Mouse (Mus musculus) MEL (cell line): Measurements from ENCODE around the gene Dph1. TPM values are rescaled to one million over a fixed set of nuclear protein-coding genes. Genes with fewer than 3 reads are reported as not detected.

Experiments used
- DNase-seq: peaks from one replicate; pipeline ENCODE4 v3.0.0; 2011; ENCODE audit warnings: low read depth, low spot score
- H3K27ac ChIP-seq: 2 replicates; pipeline ENCODE4 v1.5.1; 2012; ENCODE audit warnings: low read depth, mild to moderate bottlenecking, control low read depth, low read length, moderate library complexity; ENCODE audit not compliant: control insufficient read depth
- H3K27me3 ChIP-seq, 2 experiments: fragments of 150-350 bp in 1 of 2; sonication (generic) in 1 of 2; 2 replicates each; pipeline ENCODE4 v1.6.1; 2012; ENCODE audit warnings: low read length in 2 of 2, mild to moderate bottlenecking in 2 of 2, improper control_type of control experiment in 1 of 2, moderate library complexity in 1 of 2; ENCODE audit not compliant: insufficient read depth in 2 of 2, control insufficient read depth in 1 of 2
- H3K36me3 ChIP-seq, 2 experiments: 2 replicates each; pipeline ENCODE4 v1.6.1; 2012 to 2014; ENCODE audit warnings: low read length in 2 of 2, improper control_type of control experiment in 1 of 2, inconsistent platforms in 1 of 2, mild to moderate bottlenecking in 1 of 2; ENCODE audit not compliant: insufficient read depth in 2 of 2, control insufficient read depth in 1 of 2
- H3K4me1 ChIP-seq, 2 experiments: fragments of 150-350 bp in 1 of 2; sonication (generic) in 1 of 2; 2 replicates each; pipeline ENCODE4 v1.6.1; 2012; ENCODE audit warnings: low read length in 2 of 2, improper control_type of control experiment in 1 of 2, mild to moderate bottlenecking in 1 of 2; ENCODE audit not compliant: insufficient read depth in 2 of 2, control insufficient read depth in 1 of 2
- H3K4me3 ChIP-seq, 2 experiments: fragments of 150-350 bp in 1 of 2; sonication (generic) in 1 of 2; 2 replicates each; pipeline ENCODE4 v1.5.1; 2012; ENCODE audit warnings: low read depth in 2 of 2, low read length in 2 of 2, mild to moderate bottlenecking in 2 of 2, moderate library complexity in 2 of 2, control low read depth in 1 of 2, improper control_type of control experiment in 1 of 2; ENCODE audit not compliant: control insufficient read depth in 1 of 2, insufficient read depth in 1 of 2
- H3K79me2 ChIP-seq: 2 replicates; pipeline ENCODE4 v1.6.1; 2012; ENCODE audit warnings: mild to moderate bottlenecking, low read length, moderate library complexity; ENCODE audit not compliant: control insufficient read depth, poor library complexity, insufficient read depth
- H3K9ac ChIP-seq: 2 replicates; pipeline ENCODE4 v1.6.1; 2012; ENCODE audit warnings: low read depth, mild to moderate bottlenecking, control low read depth, low read length, moderate library complexity; ENCODE audit not compliant: control insufficient read depth, poor library complexity, severe bottlenecking
- H3K9me3 ChIP-seq: fragments of 150-350 bp; sonication (generic); replicated peaks from 2 replicates; pipeline ENCODE4 v1.6.1; 2012; ENCODE audit warnings: mild to moderate bottlenecking, low read length, improper control_type of control experiment, moderate library complexity; ENCODE audit not compliant: insufficient read depth
- CHD1 ChIP-seq: IDR thresholded peaks from 2 replicates; pipeline ENCODE4 v1.6.1; 2012; ENCODE audit warnings: low read depth, mild to moderate bottlenecking, inconsistent platforms, low read length, improper control_type of control experiment
- CTCF ChIP-seq, 3 experiments: IDR thresholded peaks in 2 of 3; conservative IDR thresholded peaks in 1 of 3; 2 replicates each; pipeline ENCODE4 v1.5.1; 2011 to 2012; ENCODE audit warnings: low read length in 3 of 3, low read depth in 2 of 3, mild to moderate bottlenecking in 2 of 3, improper control_type of control experiment in 1 of 3, inconsistent platforms in 1 of 3, mixed read lengths in 1 of 3, moderate library complexity in 1 of 3; ENCODE audit not compliant: control insufficient read depth in 1 of 3, insufficient read depth in 1 of 3, poor library complexity in 1 of 3, severe bottlenecking in 1 of 3
- KAT2A ChIP-seq: conservative IDR thresholded peaks from 2 replicates; pipeline ENCODE4 v1.6.1; 2012; ENCODE audit warnings: low read depth, low read length, improper control_type of control experiment, inconsistent platforms
- MAFK ChIP-seq: IDR thresholded peaks from 2 replicates; pipeline ENCODE4 v1.6.1; 2011; ENCODE audit warnings: low read depth, mild to moderate bottlenecking, low read length, improper control_type of control experiment, borderline replicate concordance
- MYC ChIP-seq: IDR thresholded peaks from 2 replicates; pipeline ENCODE4 v1.6.1; 2011; ENCODE audit warnings: low read depth, mild to moderate bottlenecking, low read length, improper control_type of control experiment, moderate library complexity
- NELFE ChIP-seq: IDR thresholded peaks from 2 replicates; pipeline ENCODE4 v1.6.1; 2011; ENCODE audit warnings: low read depth, low read length, improper control_type of control experiment
- POLR2A ChIP-seq, 2 experiments: IDR thresholded peaks; 2 replicates each; pipeline ENCODE4 v1.6.1; 2011 to 2012; ENCODE audit warnings: low read length in 2 of 2, mild to moderate bottlenecking in 2 of 2, control low read depth in 1 of 2, improper control_type of control experiment in 1 of 2, low read depth in 1 of 2, moderate library complexity in 1 of 2; ENCODE audit not compliant: control insufficient read depth in 1 of 2, insufficient read depth in 1 of 2, poor library complexity in 1 of 2
- SMC3 ChIP-seq: IDR thresholded peaks from 2 replicates; pipeline ENCODE4 v1.6.1; 2011; ENCODE audit warnings: low read depth, low read length, improper control_type of control experiment
- TAL1 ChIP-seq: IDR thresholded peaks from 2 replicates; pipeline ENCODE4 v1.6.1; 2012; ENCODE audit warnings: mild to moderate bottlenecking, inconsistent platforms, low read length, moderate library complexity, mixed read lengths
- UBTF ChIP-seq: IDR thresholded peaks from 2 replicates; pipeline ENCODE4 v1.6.1; 2012; ENCODE audit warnings: low read depth, mild to moderate bottlenecking, inconsistent platforms, low read length, improper control_type of control experiment, moderate library complexity, borderline replicate concordance; ENCODE audit not compliant: insufficient read depth
- USF1 ChIP-seq: IDR thresholded peaks from 2 replicates; pipeline ENCODE4 v1.6.1; 2014; ENCODE audit warnings: low read depth, mild to moderate bottlenecking, inconsistent platforms, low read length, improper control_type of control experiment, moderate library complexity
- ZKSCAN1 ChIP-seq: IDR thresholded peaks from 2 replicates; pipeline ENCODE4 v1.6.1; 2012; ENCODE audit warnings: low read depth, mild to moderate bottlenecking, inconsistent platforms, low read length, improper control_type of control experiment, moderate library complexity
- polyA plus RNA-seq, 2 experiments: library from polyadenylated mRNA; stranded (reverse) in 1 of 2; unstranded in 1 of 2; fragments of >175 nt in 1 of 2; fragments of >200 nt in 1 of 2; gene quantifications; 2 replicates each; pipeline versions ENCODE4 v1.2.1 to v1.2.4; 2012; ENCODE audit warnings: low replicate concordance in 2 of 2, low read depth in 1 of 2; ENCODE audit not compliant: insufficient read length in 2 of 2, insufficient read depth in 1 of 2, missing spikeins in 1 of 2
- total RNA-seq: library from RNA; depleted of rRNA; stranded (reverse); fragments of 300-350 nt; gene quantifications from 2 replicates; pipeline ENCODE4 v1.2.3, GENCODE M21; 2012

Dph1 gene
- total and polyA plus RNA-seq, 3 experiments = 58.4 to 59.5 TPM; not detected in 1

GRCm38 (mm10) chr11:75220115-75220514 lies 29.1 kb upstream of the Dph1 start:
- DNase-seq = no peak
- Histone ChIP-seq H3K4me1 (no peaks in the 10 kb centered on the region), H3K36me3 (no peaks in the 10 kb centered on the region), H3K9me3 (no peaks in the 10 kb centered on the region), H3K27ac (no peak overlapping the region), H3K4me3 (no peak overlapping the region), H3K27me3 (no peaks in the 10 kb centered on the region), H3K9ac (no peak overlapping the region), H3K79me2 (no peaks in the 10 kb centered on the region)
- TF ChIP-seq POLR2A (IDR thresholded peaks at IDR 0.05; ENCODE audit: control insufficient read depth in 1 of 2, insufficient read depth in 1 of 2, low read depth in 1 of 2, low read length in 2 of 2, poor library complexity in 1 of 2) = no peak
- TF ChIP-seq KAT2A = no peak
- no peak for TF ChIP-seq NELFE

- no peaks in the 10 kb centered on the region for H3K79me2 ChIP-seq
- H3K9ac ChIP-seq = no peak overlapping the region
- TF ChIP-seq ZKSCAN1 (peak; percentile 88), TAL1 (no peak), MYC (no peak)
- TF ChIP-seq, all 39 proteins: peak for 1
- DNase-seq = no peak
- Histone ChIP-seq H3K9me3 (no peaks in the 10 kb centered on the region), H3K27ac (no peak overlapping the region), H3K4me1 (no peaks in the 10 kb centered on the region), H3K4me3 (no peak overlapping the region), H3K27me3 (no peaks in the 10 kb centered on the region), H3K36me3 (no peaks in the 10 kb centered on the region)
Measured at GRCm38 (mm10) chr11:75214081-75214950, 23.3 kb upstream of the Dph1 start.

GRCm38 (mm10) chr11:75213372-75214080 lies 22.5 kb upstream of the Dph1 start:
- TF ChIP-seq UBTF = no peak
- no peak for TF ChIP-seq CHD1
- no peak for TF ChIP-seq SMC3
- TF ChIP-seq MAFK = no peak
- TF ChIP-seq CTCF (IDR thresholded peaks at IDR 0.05 in 2 of 3, conservative IDR thresholded peaks at IDR 0.05 in 1 of 3; ENCODE audit: control insufficient read depth in 1 of 3, insufficient read depth in 1 of 3, low read depth in 2 of 3, low read length in 3 of 3, poor library complexity in 1 of 3, severe bottlenecking in 1 of 3) = no peak
- TF ChIP-seq MYC = no peak
- TF ChIP-seq USF1 = no peak
- no peak for TF ChIP-seq NELFE
- H3K27me3 ChIP-seq = no peaks in the 10 kb centered on the region
- no peaks in the 10 kb centered on the region for H3K79me2 ChIP-seq
- H3K27ac ChIP-seq = no peak overlapping the region
- DNase-seq = no peak
- H3K36me3 ChIP-seq = no peaks in the 10 kb centered on the region
- no peaks in the 10 kb centered on the region for H3K4me1 ChIP-seq
- no peak overlapping the region for H3K9ac ChIP-seq
- no peaks in the 10 kb centered on the region for H3K9me3 ChIP-seq
- no peak overlapping the region for H3K4me3 ChIP-seq
